23 mouse cellular contexts compared by ENCODE assay signal in genomic region chr2:20638604-20639003, GRCm38 (mm10).
DNase-seq lines count a peak whose midpoint lies in the region; ATAC-seq and TF ChIP-seq lines count a peak whose summit lies in the region.
"Had no signal": no experiment of that assay in that cellular context is flagged by ENCODE, and none has a peak within 500 bp of the region (broad histone marks: within the 10 kb centered on the region; RNA-seq: fewer than 3 reads in every experiment).

No protein-coding gene starts in this region.

- no peaks in the 10 kb centered on the region for H3K27me3 ChIP-seq in midbrain, embryonic 11.5 days (ENCODE audit: control insufficient read depth, insufficient read depth, low read length)
- H3K27me3 ChIP-seq in midbrain, embryonic 16.5 days (ENCODE audit: control insufficient read depth, insufficient read depth, low read depth, low read length): no peaks in the 10 kb centered on the region
- no peaks in the 10 kb centered on the region for H3K27me3 ChIP-seq in intestine, postnatal 0 days (replicated peaks; ENCODE audit: control insufficient read depth, insufficient read depth, low read length)
- H3K27me3 ChIP-seq: CH12.LX; embryonic facial prominence, embryonic 12.5 days; Patski had no signal

- no peaks in the 10 kb centered on the region for H3K9me3 ChIP-seq in midbrain, embryonic 11.5 days (ENCODE audit: control insufficient read depth, low read length)
- no peaks in the 10 kb centered on the region for H3K9me3 ChIP-seq in midbrain, embryonic 16.5 days (replicated peaks; ENCODE audit: control insufficient read depth, low read length, poor library complexity, severe bottlenecking)
- no peaks in the 10 kb centered on the region for H3K9me3 ChIP-seq in intestine, postnatal 0 days (ENCODE audit: control insufficient read depth)
- H3K9me3 ChIP-seq: embryonic facial prominence, embryonic 10.5 days; embryonic facial prominence, embryonic 12.5 days; G1E had no signal

- H3K36me3 ChIP-seq in midbrain, embryonic 11.5 days (ENCODE audit: control insufficient read depth, insufficient read depth, low read length): no peaks in the 10 kb centered on the region
- H3K36me3 ChIP-seq in midbrain, embryonic 16.5 days (ENCODE audit: control insufficient read depth, insufficient read depth, low read length): no peaks in the 10 kb centered on the region
- no peaks in the 10 kb centered on the region for H3K36me3 ChIP-seq in intestine, postnatal 0 days (ENCODE audit: control insufficient read depth, insufficient read depth)
- H3K36me3 ChIP-seq: embryonic facial prominence, embryonic 10.5 days; embryonic facial prominence, embryonic 12.5 days; G1E had no signal

- TF ChIP-seq CTCF in intestine, postnatal 0 days (IDR thresholded peaks at IDR 0.05; ENCODE audit: low read depth): no peak

- ATAC-seq in midbrain, embryonic 11.5 days (ENCODE audit: low FRiP score): no peak
- no peak for ATAC-seq in midbrain, embryonic 16.5 days
- peak; percentile 69 for ATAC-seq in intestine, postnatal 0 days
- no peak for ATAC-seq in frontal cortex, adult (ENCODE audit: low TSS enrichment)
- ATAC-seq: activated CD4-positive, CD25-positive, alpha-beta regulatory T cell, adult 4 months; CD4-positive, CD25-positive, alpha-beta regulatory T cell, adult 4 months; forebrain, embryonic 14.5 days; forebrain, embryonic 16.5 days; Patski had no signal

- H3K4me2 ChIP-seq in midbrain, embryonic 11.5 days: no peak overlapping the region
- no peak overlapping the region for H3K4me2 ChIP-seq in midbrain, embryonic 16.5 days (ENCODE audit: low read length)
- H3K4me2 ChIP-seq in intestine, postnatal 0 days (replicated peaks; ENCODE audit: low read depth): no peak overlapping the region
- H3K4me2 ChIP-seq: embryonic facial prominence, embryonic 12.5 days had no signal

- no peak overlapping the region for H3K9ac ChIP-seq in midbrain, embryonic 11.5 days (ENCODE audit: low read length)
- H3K9ac ChIP-seq in midbrain, embryonic 16.5 days (ENCODE audit: low read depth, low read length): no peak overlapping the region
- no peak overlapping the region for H3K9ac ChIP-seq in intestine, postnatal 0 days (ENCODE audit: low read depth, low read length)
- H3K9ac ChIP-seq: embryonic facial prominence, embryonic 12.5 days had no signal

- DNase-seq in midbrain, embryonic 11.5 days (ENCODE audit: low spot score, missing footprints): peak; percentile 65
- DNase-seq in gastrocnemius, postnatal 25 days: no peak
- DNase-seq: adrenal gland, adult 8-10 months; adrenal gland, postnatal 14 days; adrenal gland, postnatal 36 days; B cell, adult 2 months; cerebellum, adult 11-12 months; cerebellum, adult 2 months; cerebellum, adult 9-10 months; cerebellum, postnatal 10 days; cerebellum, postnatal 25 days had no signal

- H3K27ac ChIP-seq in midbrain, embryonic 11.5 days (ENCODE audit: low read depth, low read length): no peak overlapping the region
- no peak overlapping the region for H3K27ac ChIP-seq in midbrain, embryonic 16.5 days (ENCODE audit: low read length)
- H3K27ac ChIP-seq in intestine, postnatal 0 days (ENCODE audit: low read depth, low read length): no peak overlapping the region
- H3K27ac ChIP-seq: embryonic facial prominence, embryonic 10.5 days; embryonic facial prominence, embryonic 12.5 days had no signal

- no peak overlapping the region for H3K4me3 ChIP-seq in midbrain, embryonic 11.5 days (ENCODE audit: low read depth, low read length)
- H3K4me3 ChIP-seq in midbrain, embryonic 16.5 days (ENCODE audit: low read depth, low read length): no peak overlapping the region
- H3K4me3 ChIP-seq in intestine, postnatal 0 days (ENCODE audit: low read depth, low read length): no peak overlapping the region
- H3K4me3 ChIP-seq: embryonic facial prominence, embryonic 10.5 days; embryonic facial prominence, embryonic 12.5 days had no signal

- WGBS in midbrain, embryonic 11.5 days: 90% methylated on average over 3 of the region's 3 CpGs
- WGBS in midbrain, embryonic 16.5 days: 92% methylated on average over 3 of the region's 3 CpGs
- WGBS in intestine, postnatal 0 days: 45% methylated on average over 3 of the region's 3 CpGs

- H3K4me1 ChIP-seq in midbrain, embryonic 11.5 days (ENCODE audit: control insufficient read depth, insufficient read depth, low read length): no peaks in the 10 kb centered on the region
- no peaks in the 10 kb centered on the region for H3K4me1 ChIP-seq in midbrain, embryonic 16.5 days (ENCODE audit: control insufficient read depth, insufficient read depth, low read length)
- H3K4me1 ChIP-seq in intestine, postnatal 0 days (replicated peaks; ENCODE audit: control insufficient read depth, insufficient read depth, low read length): peaks cover 3% of the 10 kb centered on the region; the same call in 1 of the 2 replicates
